16 mouse cellular contexts compared by ENCODE assay signal in the genomic region with DNA sequence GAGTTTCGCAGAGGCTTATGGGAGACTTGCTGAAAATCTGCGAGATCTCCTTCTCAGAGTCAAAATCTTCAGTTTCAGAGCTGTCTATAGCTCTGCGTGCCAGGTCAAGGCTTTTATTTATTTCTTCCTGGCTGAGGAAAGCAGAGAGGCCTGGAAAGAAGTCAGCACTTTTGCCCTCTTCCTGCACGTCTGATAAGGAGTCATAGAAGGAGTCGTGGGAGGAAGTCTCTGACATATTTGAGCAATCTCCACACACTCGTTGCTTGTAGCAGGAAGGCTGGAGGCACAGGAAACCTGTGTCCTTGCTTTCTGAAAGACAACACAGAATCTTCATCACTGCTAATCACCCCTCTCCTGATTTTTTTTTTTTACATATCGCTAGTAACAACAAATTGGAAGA. TPM values are rescaled to one million over a fixed set of nuclear protein-coding genes. Genes with fewer than 3 reads are reported as not detected.
DNase-seq lines count a peak whose midpoint lies in the region; ATAC-seq and TF ChIP-seq lines count a peak whose summit lies in the region.
"Had no signal": no experiment of that assay in that cellular context is flagged by ENCODE, and none has a peak within 500 bp of the region (broad histone marks: within the 10 kb centered on the region; RNA-seq: fewer than 3 reads in every experiment).

No protein-coding gene starts in this region.

- no peak overlapping the region for H3K9ac ChIP-seq in lung, postnatal 0 days (replicated peaks; ENCODE audit: low read depth)
- no peak overlapping the region for H3K9ac ChIP-seq in liver, embryonic 11.5 days (ENCODE audit: low read depth, low read length)
- H3K9ac ChIP-seq: embryonic facial prominence, embryonic 12.5 days; hindbrain, embryonic 15.5 days; limb, embryonic 13.5 days had no signal

- H3K27me3 ChIP-seq in kidney, adult 2 months (replicated peaks; ENCODE audit: control insufficient read depth, insufficient read depth, low read length) = no peaks in the 10 kb centered on the region
- H3K27me3 ChIP-seq in lung, postnatal 0 days (replicated peaks; ENCODE audit: insufficient read depth, low read length) = no peaks in the 10 kb centered on the region
- no peaks in the 10 kb centered on the region for H3K27me3 ChIP-seq in liver, embryonic 11.5 days (replicated peaks; ENCODE audit: control insufficient read depth, insufficient read depth, low read length)
- H3K27me3 ChIP-seq: CH12.LX; embryonic facial prominence, embryonic 12.5 days; hindbrain, embryonic 15.5 days; limb, embryonic 13.5 days had no signal

- H3K4me2 ChIP-seq in lung, postnatal 0 days (replicated peaks; ENCODE audit: low read depth, low read length) = no peak overlapping the region
- H3K4me2 ChIP-seq in liver, embryonic 11.5 days = peak overlapping the region; percentile 3; the same call in 1 of the 2 replicates
- H3K4me2 ChIP-seq: embryonic facial prominence, embryonic 12.5 days; hindbrain, embryonic 15.5 days; limb, embryonic 13.5 days; midbrain, embryonic 11.5 days had no signal

- ATAC-seq in lung, postnatal 0 days = no peak
- no peak; the same call in 1 of the 2 replicates for ATAC-seq in liver, embryonic 11.5 days (replicated peaks; ENCODE audit: low FRiP score)

- no peaks in the 10 kb centered on the region for H3K4me1 ChIP-seq in kidney, adult 2 months (ENCODE audit: control insufficient read depth, insufficient read depth, low read length)
- no peaks in the 10 kb centered on the region for H3K4me1 ChIP-seq in lung, postnatal 0 days (ENCODE audit: insufficient read depth, low read depth, low read length)
- no peaks in the 10 kb centered on the region; the same call in 1 of the 2 replicates for H3K4me1 ChIP-seq in liver, embryonic 11.5 days (replicated peaks; ENCODE audit: control insufficient read depth, insufficient read depth, low read length)
- H3K4me1 ChIP-seq: embryonic facial prominence, embryonic 12.5 days; forebrain, embryonic 10.5 days; hindbrain, embryonic 15.5 days had no signal

- H3K9me3 ChIP-seq in lung, postnatal 0 days (ENCODE audit: low read length) = no peaks in the 10 kb centered on the region
- H3K9me3 ChIP-seq in liver, embryonic 11.5 days (ENCODE audit: control insufficient read depth, low read length) = no peaks in the 10 kb centered on the region
- H3K9me3 ChIP-seq: embryonic facial prominence, embryonic 12.5 days; forebrain, embryonic 10.5 days; hindbrain, embryonic 15.5 days; limb, embryonic 13.5 days had no signal

- TF ChIP-seq POLR2A in kidney, adult 2 months (IDR thresholded peaks at IDR 0.05; ENCODE audit: low read depth, low read length) = no peak

- 32% methylated on average over 7 of the region's 7 CpGs for WGBS in kidney, adult 2 months
- 24% methylated on average over 7 of the region's 7 CpGs for WGBS in lung, postnatal 0 days
- WGBS in liver, embryonic 11.5 days = 20% methylated on average over 7 of the region's 7 CpGs

- no peaks in the 10 kb centered on the region for H3K36me3 ChIP-seq in kidney, adult 2 months (ENCODE audit: control insufficient read depth, insufficient read depth, low read length)
- no peaks in the 10 kb centered on the region for H3K36me3 ChIP-seq in lung, postnatal 0 days (ENCODE audit: insufficient read depth, low read length)
- no peaks in the 10 kb centered on the region for H3K36me3 ChIP-seq in liver, embryonic 11.5 days (ENCODE audit: control insufficient read depth, insufficient read depth, low read length)
- H3K36me3 ChIP-seq: embryonic facial prominence, embryonic 12.5 days; forebrain, embryonic 10.5 days; hindbrain, embryonic 15.5 days; limb, embryonic 13.5 days had no signal

- peak; percentile 41 for DNase-seq in kidney, adult 2 months
- no peak for DNase-seq in kidney, adult 8-10 months
- DNase-seq in lung, postnatal 0 days (ENCODE audit: low spot score) = peak; percentile 48
- DNase-seq in lung, postnatal 14 days = no peak
- DNase-seq in liver, embryonic 11.5 days (ENCODE audit: low spot score) = no peak
- DNase-seq in testis, postnatal 14 days (ENCODE audit: low spot score) = peak; percentile 20
- no peak for DNase-seq in thymus, postnatal 0 days (ENCODE audit: low spot score)
- DNase-seq: cerebellum, postnatal 25 days; thymus, adult 2 months had no signal

- no peak overlapping the region for H3K4me3 ChIP-seq in kidney, adult 2 months (ENCODE audit: insufficient read depth, low read depth, low read length)
- H3K4me3 ChIP-seq in lung, postnatal 0 days (ENCODE audit: low read depth, low read length) = no peak overlapping the region
- no peak overlapping the region for H3K4me3 ChIP-seq in liver, embryonic 11.5 days (ENCODE audit: low read depth, low read length)
- H3K4me3 ChIP-seq: embryonic facial prominence, embryonic 12.5 days; forebrain, embryonic 10.5 days; hindbrain, embryonic 15.5 days; left cerebral cortex, adult 2 months; limb, embryonic 13.5 days had no signal

- no peak for TF ChIP-seq EP300 in lung, postnatal 0 days (IDR thresholded peaks at IDR 0.05)

- no peak for TF ChIP-seq CTCF in kidney, adult 2 months (conservative IDR thresholded peaks at IDR 0.05; ENCODE audit: insufficient read depth, insufficient read length, low read depth, low read length)
- no peak for TF ChIP-seq CTCF in lung, postnatal 0 days (IDR thresholded peaks at IDR 0.05)

- no peak overlapping the region for H3K27ac ChIP-seq in kidney, adult 2 months (ENCODE audit: insufficient read depth, low read depth, low read length)
- H3K27ac ChIP-seq in lung, postnatal 0 days (ENCODE audit: low read length) = no peak overlapping the region
- H3K27ac ChIP-seq in liver, embryonic 11.5 days (ENCODE audit: low read depth, low read length) = peak overlapping the region; percentile 9; the same call in 1 of the 2 replicates
- H3K27ac ChIP-seq: embryonic facial prominence, embryonic 12.5 days; forebrain, embryonic 10.5 days; hindbrain, embryonic 15.5 days; left cerebral cortex, adult 2 months; limb, embryonic 13.5 days had no signal

RNA-seq across cellular contexts. Expression of gene Palld, which starts 24.9 kb away (rescaled TPM):
- 37.3 and 47.5 TPM in 2 replicates for polyA plus RNA-seq in kidney, adult 2 months (2012; rRNA removed)
- polyA plus RNA-seq in lung, postnatal 0 days (2015; fragmentation: Nextera tagmentation; extraction: Ambion mirVana) = 130 and 144 TPM in 2 replicates
- polyA plus RNA-seq in liver, embryonic 11.5 days (2014; fragmentation: Nextera tagmentation; extraction: Ambion mirVana) = 16.1 and 22.9 TPM in 2 replicates
- 26.2 and 28.5 TPM in 2 replicates for polyA plus RNA-seq in thymus, postnatal 0 days (2015; fragmentation: Nextera tagmentation; extraction: Ambion mirVana)

RNA-seq across cellular contexts. Expression of gene Ddx60, which starts 50.3 kb away (rescaled TPM):
- polyA plus RNA-seq in kidney, adult 2 months (2012; rRNA removed) = 0.38 and 0.95 TPM in 2 replicates
- polyA plus RNA-seq in lung, postnatal 0 days (2015; fragmentation: Nextera tagmentation; extraction: Ambion mirVana) = 2.5 and 2.9 TPM in 2 replicates
- polyA plus RNA-seq in liver, embryonic 11.5 days (2014; fragmentation: Nextera tagmentation; extraction: Ambion mirVana) = 0.63 and 0.69 TPM in 2 replicates
- 7.0 and 12.4 TPM in 2 replicates for polyA plus RNA-seq in thymus, postnatal 0 days (2015; fragmentation: Nextera tagmentation; extraction: Ambion mirVana)

Comparison
In these comparisons a context has a peak if more than half of its experiments do, and no peak if none do; other contexts are left out.
1. DNase-seq: peak in kidney, adult 2 months (single experiment), lung, postnatal 0 days (single experiment) and testis, postnatal 14 days (single experiment); none in kidney, adult 8-10 months (0 of 2), lung, postnatal 14 days (single experiment), liver, embryonic 11.5 days (single experiment) and thymus, postnatal 0 days (single experiment).